Mouse (Mus musculus) heart, postnatal 0 days (tissue): ENCODE results near the gene Syt17. TPM values are rescaled to one million over a fixed set of nuclear protein-coding genes. Genes with fewer than 3 reads are reported as not detected.
A peak's percentile ranks its signal among the peaks of the same experiment; 100 is the strongest.

ENCODE experiments used
- ATAC-seq: fragments of 200-750 bp; cut with Nextera tagmentation; 2 replicates; pipeline ENCODE4 v1.8.0; 2017; ENCODE audit warnings: low read depth, moderate number of reproducible peaks, moderate library complexity; ENCODE audit not compliant: insufficient read depth
- DNase-seq: peaks from one replicate; pipeline ENCODE4 v3.0.0-alpha.2; 2016; ENCODE audit warnings: low spot score
- H3K27ac ChIP-seq: fragments of 300-500 bp; sonication (generic); 2 replicates; pipeline ENCODE4 v1.5.1; 2014; ENCODE audit warnings: low read depth, mild to moderate bottlenecking
- H3K27me3 ChIP-seq: fragments of 300-500 bp; sonication (generic); 2 replicates; pipeline ENCODE4 v1.6.1; 2014; ENCODE audit warnings: low read length, mixed read lengths; ENCODE audit not compliant: control insufficient read depth, insufficient read depth
- H3K36me3 ChIP-seq: fragments of 300-500 bp; sonication (generic); replicated peaks from 2 replicates; pipeline ENCODE4 v1.6.1; 2014; ENCODE audit warnings: low read length, mixed read lengths; ENCODE audit not compliant: control insufficient read depth, insufficient read depth
- H3K4me1 ChIP-seq: fragments of 300-500 bp; sonication (generic); 2 replicates; pipeline ENCODE4 v1.6.1; 2014; ENCODE audit warnings: antibody characterized with exemption; ENCODE audit not compliant: control insufficient read depth, insufficient read depth
- H3K4me2 ChIP-seq: fragments of 300-500 bp; sonication (generic); 2 replicates; pipeline ENCODE4 v1.6.1; 2014; ENCODE audit warnings: low read depth, mild to moderate bottlenecking, low read length, moderate library complexity
- H3K4me3 ChIP-seq: fragments of 300-500 bp; sonication (generic); 2 replicates; pipeline ENCODE4 v1.5.1; 2014; ENCODE audit warnings: low read depth, low read length
- H3K9ac ChIP-seq: fragments of 300-500 bp; sonication (generic); replicated peaks from 2 replicates; pipeline ENCODE4 v1.6.1; 2014; ENCODE audit warnings: low read depth, low read length, mixed read lengths
- H3K9me3 ChIP-seq: fragments of 300-500 bp; sonication (generic); replicated peaks from 2 replicates; pipeline ENCODE4 v1.6.1; 2016; ENCODE audit warnings: low read length; ENCODE audit not compliant: control insufficient read depth
- CTCF ChIP-seq: IDR thresholded peaks from 2 replicates; pipeline ENCODE4 v1.5.1; 2016; ENCODE audit warnings: antibody characterized with exemption, control low read depth, low read depth
- EP300 ChIP-seq: IDR thresholded peaks from 2 replicates; pipeline ENCODE4 v1.6.1; 2016; ENCODE audit warnings: antibody characterized with exemption, low read depth
- WGBS: fragments of 180-500 bp; shearing (Covaris S2); extraction: QIAGEN DNeasy Blood & Tissue Kit; methylation state at CpG from one replicate; pipeline ENCODE4 v1.1.7; 2014; 5-methylcytosine and 5-hydroxymethylcytosine counted together
- polyA plus RNA-seq: library from polyadenylated mRNA; unstranded; fragments of >200 nt; fragmentation: Nextera tagmentation; extraction: Ambion mirVana; gene quantifications from 2 replicates; pipeline ENCODE4 v1.2.1, GENCODE M21; 2015
- total RNA-seq: library from RNA; depleted of rRNA; stranded (reverse); fragments of >200 nt; gene quantifications from 2 replicates; pipeline ENCODE4 v1.2.3, GENCODE M21; 2014; ENCODE audit warnings: low replicate concordance

The Syt17 gene
- total and polyA plus RNA-seq, 2 experiments from 2014 or later = 0.46 to 1.2 TPM

- Histone ChIP-seq H3K27ac (peak overlapping the region; percentile 94), H3K36me3 (peaks cover 7% of the 10 kb centered on the region; the same call in 1 of the 2 replicates), H3K4me3 (peak overlapping the region; percentile 78), H3K4me2 (peak overlapping the region; percentile 73), H3K9ac (peak overlapping the region; percentile 92), H3K9me3 (no peaks in the 10 kb centered on the region), H3K27me3 (peaks cover 22% of the 10 kb centered on the region), H3K4me1 (peaks cover 3% of the 10 kb centered on the region; the same call in 1 of the 2 replicates)
- DNase-seq (no peak), ATAC-seq (peak; percentile 31)
- no peak for TF ChIP-seq EP300
- TF ChIP-seq CTCF = no peak; the same call in 1 of the 2 replicates
- 5% methylated on average over 66 of the region's 67 CpGs for WGBS
Observed at GRCm38 (mm10) chr7:118490666-118491430, 42.8 kb upstream of the Syt17 start.

- Histone ChIP-seq H3K27ac (peak overlapping the region; percentile 94; the same call in 1 of the 2 replicates), H3K4me1 (peaks cover 3% of the 10 kb centered on the region; the same call in 1 of the 2 replicates), H3K36me3 (peaks cover 11% of the 10 kb centered on the region; the same call in 1 of the 2 replicates), H3K9me3 (no peaks in the 10 kb centered on the region), H3K4me3 (peak overlapping the region; percentile 78), H3K9ac (0 out of 2 replicates have a peak overlapping the region, but pooled peaks have one; percentile 32), H3K27me3 (peaks cover 22% of the 10 kb centered on the region), H3K4me2 (peak overlapping the region; percentile 73)
- ATAC-seq (no peak), DNase-seq (no peak)
- 34% methylated on average over 57 of the region's 57 CpGs for WGBS
- TF ChIP-seq CTCF (no peak), EP300 (no peak)
Observed at GRCm38 (mm10) chr7:118489706-118490665, 42.0 kb upstream of the Syt17 start.

GRCm38 (mm10) chr7:118488060-118488664, 40.1 kb upstream of the Syt17 start:
- TF ChIP-seq CTCF = no peak
- TF ChIP-seq EP300 = no peak
- H3K9ac ChIP-seq = peak overlapping the region; percentile 7; the same call in 1 of the 2 replicates
- DNase-seq (no peak), ATAC-seq (no peak)
- peak overlapping the region; percentile 31 for H3K4me3 ChIP-seq
- peaks cover 11% of the 10 kb centered on the region; the same call in 1 of the 2 replicates for H3K36me3 ChIP-seq
- WGBS = 31% methylated on average over 8 of the region's 8 CpGs
- H3K27ac ChIP-seq = peak overlapping the region; percentile 69
- H3K27me3 ChIP-seq = peaks cover 22% of the 10 kb centered on the region
- peaks cover 3% of the 10 kb centered on the region; the same call in 1 of the 2 replicates for H3K4me1 ChIP-seq
- peak overlapping the region; percentile 73 for H3K4me2 ChIP-seq
- no peaks in the 10 kb centered on the region for H3K9me3 ChIP-seq

- Histone ChIP-seq H3K36me3 (peaks cover 11% of the 10 kb centered on the region; the same call in 1 of the 2 replicates), H3K4me1 (peaks cover 3% of the 10 kb centered on the region; the same call in 1 of the 2 replicates), H3K4me3 (no peak overlapping the region), H3K9ac (no peak overlapping the region), H3K4me2 (peak overlapping the region; percentile 34), H3K9me3 (no peaks in the 10 kb centered on the region), H3K27me3 (peaks cover 21% of the 10 kb centered on the region), H3K27ac (no peak overlapping the region)
- WGBS = 47% methylated on average over 5 of the region's 5 CpGs
- ATAC-seq (no peak), DNase-seq (no peak)
- TF ChIP-seq CTCF (no peak), EP300 (no peak)
Observed at GRCm38 (mm10) chr7:118486917-118487316, 38.9 kb upstream of the Syt17 start.

GRCm38 (mm10) chr7:118483996-118484395, 36.0 kb upstream of the Syt17 start:
- ATAC-seq (no peak), DNase-seq (no peak)
- H3K4me1 ChIP-seq = no peaks in the 10 kb centered on the region; the same call in 1 of the 2 replicates
- H3K4me2 ChIP-seq = no peak overlapping the region
- no peak overlapping the region for H3K9ac ChIP-seq
- no peak for TF ChIP-seq CTCF
- no peak for TF ChIP-seq EP300
- 83% methylated on average over 1 of the region's 1 CpGs for WGBS
- no peak overlapping the region for H3K27ac ChIP-seq
- H3K4me3 ChIP-seq = no peak overlapping the region
- H3K27me3 ChIP-seq = no peaks in the 10 kb centered on the region
- H3K36me3 ChIP-seq = peaks cover 8% of the 10 kb centered on the region; the same call in 1 of the 2 replicates
- no peaks in the 10 kb centered on the region for H3K9me3 ChIP-seq
